Mouse (Mus musculus): ENCODE measurements around the gene Ly6g6c.

- TF ChIP-seq CTCF (IDR thresholded peaks at IDR 0.05; ENCODE audit: borderline replicate concordance, insufficient read depth, low read depth, low read length) = no peak
- no peak for TF ChIP-seq POLR2A (IDR thresholded peaks at IDR 0.05; ENCODE audit: borderline replicate concordance, insufficient read depth, low read length)
These were observed 40.9 kb upstream of the Ly6g6c start for GRCm38 (mm10) chr17:35024261-35024660.
